Comparison of ENCODE assay signal across 8 mouse cellular contexts in the genomic region with DNA sequence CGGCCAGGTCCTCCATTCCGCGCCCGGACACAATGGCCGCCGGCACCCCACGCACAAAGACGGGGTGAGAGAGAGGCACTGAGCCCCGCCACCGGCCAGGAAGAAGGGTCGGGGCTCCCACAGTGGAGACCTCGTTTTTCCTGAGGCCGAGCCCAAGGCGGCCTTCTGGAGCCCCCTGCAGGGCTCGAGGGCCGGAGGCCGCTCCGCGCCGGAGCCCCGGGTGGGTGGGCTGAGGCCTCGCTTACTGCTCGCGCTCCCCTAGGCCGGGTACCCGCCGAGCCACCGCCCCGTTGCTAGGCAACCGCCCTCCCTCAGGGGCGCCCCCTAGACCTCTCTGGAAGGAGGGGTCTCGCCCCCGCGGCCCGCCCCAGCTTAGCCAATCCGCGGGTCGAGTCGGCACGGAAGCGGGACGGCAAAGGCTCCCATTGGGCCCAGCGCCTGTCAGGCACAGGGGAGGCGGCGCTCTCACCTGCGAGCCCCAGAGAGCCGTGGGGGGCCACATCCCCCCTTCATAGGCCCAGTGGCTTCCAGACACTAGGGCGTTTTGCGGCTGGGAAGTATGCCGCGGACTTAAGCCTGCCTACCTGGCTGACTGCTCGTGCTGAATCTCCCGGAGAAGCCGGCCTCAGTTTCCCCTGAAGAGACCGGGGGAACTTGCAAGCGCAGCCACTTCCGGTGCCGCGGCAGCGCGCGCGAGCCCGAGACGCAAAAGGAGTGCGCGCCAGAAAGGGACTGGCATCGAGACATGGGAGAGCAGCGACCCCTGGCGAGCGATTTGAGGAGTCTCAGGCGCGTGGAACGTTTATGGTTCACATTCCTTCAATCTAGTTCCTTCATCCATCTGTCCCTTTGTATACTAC. TPM values are rescaled to one million over a fixed set of nuclear protein-coding genes. Genes with fewer than 3 reads are reported as not detected.
DNase-seq lines count a peak whose midpoint lies in the region; ATAC-seq and TF ChIP-seq lines count a peak whose summit lies in the region.

A gene (minus strand): TSS at position 710 of the 860 bp plus-strand sequence.

- WGBS in forebrain, embryonic 13.5 days: under 1% methylated on average over 72 of the region's 74 CpGs
- WGBS in large intestine, adult 2 months: under 1% methylated on average over 73 of the region's 74 CpGs
- under 1% methylated on average over 71 of the region's 74 CpGs for WGBS in liver, postnatal 0 days (ENCODE audit: insufficient replicate concordance)
- WGBS in neural tube, embryonic 14.5 days: under 1% methylated on average over 65 of the region's 74 CpGs

- peak within 1 kb of the TSS; percentile 95 for H3K4me3 ChIP-seq in E14TG2a.4 (replicated peaks; ENCODE audit: low read length)
- peak within 1 kb of the TSS; percentile 76 for H3K4me3 ChIP-seq in forebrain, embryonic 13.5 days
- H3K4me3 ChIP-seq in liver, postnatal 0 days (ENCODE audit: low read depth, low read length): peak within 1 kb of the TSS; percentile 96
- H3K4me3 ChIP-seq in neural tube, embryonic 14.5 days (ENCODE audit: low read depth, low read length): peak within 1 kb of the TSS; percentile 60

- intact Hi-C loops in heart, postnatal 10 days (cut with DNase I): loop anchor here (1.0 to 5.0 kb wide), 3 partner anchors 65 to 209 kb away; a partner anchor contains a TSS

- H3K9me3 ChIP-seq in E14TG2a.4 (ENCODE audit: low read length): no peaks in the 10 kb centered on the region
- no peaks in the 10 kb centered on the region for H3K9me3 ChIP-seq in forebrain, embryonic 13.5 days (replicated peaks)
- no peaks in the 10 kb centered on the region for H3K9me3 ChIP-seq in liver, postnatal 0 days (ENCODE audit: low read length)
- no peaks in the 10 kb centered on the region for H3K9me3 ChIP-seq in neural tube, embryonic 14.5 days (ENCODE audit: control insufficient read depth, low read length)

- 0 out of 2 replicates have a peak, but pooled peaks have one; percentile 42 for TF ChIP-seq EP300 in liver, postnatal 0 days (IDR thresholded peaks at IDR 0.05; ENCODE audit: low read depth)

- peak within 1 kb of the TSS; percentile 74 for H3K4me2 ChIP-seq in forebrain, embryonic 13.5 days
- H3K4me2 ChIP-seq in liver, postnatal 0 days (ENCODE audit: low read depth, low read length): peak within 1 kb of the TSS; percentile 84
- H3K4me2 ChIP-seq in neural tube, embryonic 14.5 days (ENCODE audit: low read depth, low read length): peak within 1 kb of the TSS; percentile 91

- H3K9ac ChIP-seq in forebrain, embryonic 13.5 days: peak within 1 kb of the TSS; percentile 95
- peak within 1 kb of the TSS; percentile 99 for H3K9ac ChIP-seq in liver, postnatal 0 days (replicated peaks)
- peak within 1 kb of the TSS; percentile 83 for H3K9ac ChIP-seq in neural tube, embryonic 14.5 days (replicated peaks; ENCODE audit: low read depth, low read length)

- peak; percentile 96 for DNase-seq in c-Kit-positive CD71-positive TER-119-positive erythroid progenitor cells, embryonic 14.5 days (ENCODE audit: low spot score)
- peak; percentile 98 to 99 for DNase-seq in heart, postnatal 10 days
- DNase-seq in large intestine, adult 2 months (ENCODE audit: low read depth, low spot score): peak; percentile 95
- peak; percentile 98 for DNase-seq in liver, postnatal 0 days
- DNase-seq in testis, postnatal 10 days (ENCODE audit: low spot score): peak; percentile 99

- H3K36me3 ChIP-seq in E14TG2a.4 (ENCODE audit: insufficient read depth, low read length): peaks cover 28% of the 10 kb centered on the region
- H3K36me3 ChIP-seq in forebrain, embryonic 13.5 days (ENCODE audit: poor library complexity, severe bottlenecking): peaks cover 9% of the 10 kb centered on the region; the same call in 1 of the 2 replicates
- peaks cover 22% of the 10 kb centered on the region for H3K36me3 ChIP-seq in liver, postnatal 0 days (replicated peaks; ENCODE audit: insufficient read depth, low read length)
- no peaks in the 10 kb centered on the region for H3K36me3 ChIP-seq in neural tube, embryonic 14.5 days (ENCODE audit: control insufficient read depth, insufficient read depth, low read length)

- ATAC-seq in forebrain, embryonic 13.5 days: peak; percentile 98
- peak; percentile 90 for ATAC-seq in liver, postnatal 0 days
- ATAC-seq in neural tube, embryonic 14.5 days (ENCODE audit: low read depth): peak; percentile 98

- TF ChIP-seq CTCF in E14TG2a.4 (conservative IDR thresholded peaks at IDR 0.05; ENCODE audit: low read length): peak; percentile 40
- TF ChIP-seq CTCF in liver, postnatal 0 days (IDR thresholded peaks at IDR 0.05; ENCODE audit: low read depth): peak; percentile 99

- H3K4me1 ChIP-seq in E14TG2a.4 (replicated peaks; ENCODE audit: low read depth, low read length): peaks cover 43% of the 10 kb centered on the region
- peaks cover 36% of the 10 kb centered on the region for H3K4me1 ChIP-seq in forebrain, embryonic 13.5 days
- H3K4me1 ChIP-seq in liver, postnatal 0 days (ENCODE audit: insufficient read depth): peaks cover 26% of the 10 kb centered on the region
- peaks cover 34% of the 10 kb centered on the region for H3K4me1 ChIP-seq in neural tube, embryonic 14.5 days (ENCODE audit: control insufficient read depth, insufficient read depth, low read length)

- no peaks in the 10 kb centered on the region for H3K27me3 ChIP-seq in E14TG2a.4 (ENCODE audit: insufficient read depth, low read length)
- no peaks in the 10 kb centered on the region for H3K27me3 ChIP-seq in forebrain, embryonic 13.5 days
- no peaks in the 10 kb centered on the region for H3K27me3 ChIP-seq in liver, postnatal 0 days (ENCODE audit: insufficient read depth, low read length)
- no peaks in the 10 kb centered on the region for H3K27me3 ChIP-seq in neural tube, embryonic 14.5 days (ENCODE audit: control insufficient read depth, insufficient read depth, low read length)

- peak within 1 kb of the TSS; percentile 99 for H3K27ac ChIP-seq in forebrain, embryonic 13.5 days
- peak within 1 kb of the TSS; percentile 99 for H3K27ac ChIP-seq in liver, postnatal 0 days (ENCODE audit: low read depth)
- H3K27ac ChIP-seq in neural tube, embryonic 14.5 days (ENCODE audit: low read depth, low read length): peak within 1 kb of the TSS; percentile 94

RNA-seq across cellular contexts. Expression of the gene that starts here (rescaled TPM):
- polyA plus RNA-seq in forebrain, embryonic 13.5 days (2015; fragmentation: Nextera tagmentation; extraction: Ambion mirVana): 155 and 164 TPM in 2 replicates
- 10 to 100 TPM; 40.0 to 72.4 TPM for total RNA-seq in heart, postnatal 10 days (2021)
- polyA plus RNA-seq in large intestine, adult 2 months (2012; rRNA removed): 42.4 and 43.6 TPM in 2 replicates
- polyA plus RNA-seq in liver, postnatal 0 days (2015; fragmentation: Nextera tagmentation; extraction: Ambion mirVana): 84.2 and 84.4 TPM in 2 replicates
- 142 and 159 TPM in 2 replicates for polyA plus RNA-seq in neural tube, embryonic 14.5 days (2014; fragmentation: Nextera tagmentation; extraction: Ambion mirVana)

Comparison
In these comparisons a context has a peak if more than half of its experiments do, and no peak if none do; other contexts are left out.
1. Peak in every context shown above with its lines: DNase-seq, ATAC-seq, H3K4me3 ChIP-seq and H3K27ac ChIP-seq.